Mouse (Mus musculus): ENCODE measurements at regions not wholly inside any gene's neighbourhood (a gene's known extent, or its start where the extent isn't known, plus 50 kb on each side); places are given as distances from the start of the nearest gene placed in this dataset.
"Not testable (repeated sequence)": the region's sequence is repeated elsewhere in the genome, so short reads cannot be mapped to it uniquely, and the experiment has no call there.

- no peak for DNase-seq (ENCODE audit: low spot score in 2 of 2)
Observed at GRCm38 (mm10) chr9:85920745-85921614, 78.8 kb downstream of the Tpbg start.

GRCm38 (mm10) chr9:85925259-85925658 lies 83.1 kb downstream of the Tpbg start:
- DNase-seq (ENCODE audit: low spot score in 2 of 2), result no peak

DNA sequence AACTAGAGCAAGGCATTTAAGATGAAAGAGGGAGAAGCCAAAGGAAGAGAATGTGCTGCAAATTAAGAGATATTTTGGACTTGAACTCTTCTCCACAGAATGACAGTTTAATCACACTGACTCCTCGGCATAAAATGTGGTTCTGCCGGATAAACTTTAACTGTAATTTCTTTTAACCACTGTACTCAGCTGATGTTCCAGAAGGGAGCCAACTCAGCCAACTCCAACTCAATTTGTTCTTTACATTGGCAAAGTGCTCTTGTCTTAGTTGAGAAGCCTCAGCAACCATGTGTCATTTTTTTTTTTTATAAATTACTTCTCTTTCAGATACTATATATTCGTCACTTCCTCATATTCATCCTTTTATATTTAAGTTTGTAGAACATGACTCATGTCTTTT lies 90.0 kb downstream of the Tpbg start:
- no peak for DNase-seq (ENCODE audit: low spot score in 2 of 2)

DNA sequence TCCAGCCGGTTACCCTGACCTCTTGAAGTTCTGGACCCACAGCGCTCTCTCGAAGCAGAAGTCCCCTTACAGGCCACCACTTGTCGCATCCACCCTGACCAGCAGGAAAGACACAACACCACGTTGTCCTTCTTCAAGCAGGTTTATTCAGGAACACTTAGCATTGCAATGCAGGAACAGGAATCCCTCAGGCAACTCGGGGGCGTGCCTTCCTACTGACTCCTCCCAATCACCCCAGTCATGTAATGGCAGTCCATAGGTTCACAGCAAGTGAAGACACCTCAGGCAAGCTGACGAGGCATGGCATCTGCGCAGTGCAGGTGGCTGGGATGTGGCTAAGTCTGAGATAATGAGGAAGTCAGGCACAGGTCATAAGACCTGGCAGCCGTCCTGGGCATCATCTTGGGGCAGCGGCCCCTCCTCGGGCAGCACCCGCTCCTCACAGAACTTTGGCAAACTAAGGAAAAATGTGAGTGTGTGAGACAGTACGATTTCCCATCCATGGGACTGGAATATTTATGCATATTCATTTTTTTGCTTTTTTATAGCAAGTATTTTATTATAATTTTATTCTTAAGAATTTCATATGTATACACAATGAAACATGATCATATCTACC lies 101.0 kb downstream of the Tpbg start:
- DNase-seq (ENCODE audit: low spot score in 2 of 2), result not testable (repeated sequence)

GRCm38 (mm10) chr9:85948495-85949137 lies 106.4 kb downstream of the Tpbg start:
- DNase-seq (ENCODE audit: low spot score in 2 of 2), result no peak

DNA sequence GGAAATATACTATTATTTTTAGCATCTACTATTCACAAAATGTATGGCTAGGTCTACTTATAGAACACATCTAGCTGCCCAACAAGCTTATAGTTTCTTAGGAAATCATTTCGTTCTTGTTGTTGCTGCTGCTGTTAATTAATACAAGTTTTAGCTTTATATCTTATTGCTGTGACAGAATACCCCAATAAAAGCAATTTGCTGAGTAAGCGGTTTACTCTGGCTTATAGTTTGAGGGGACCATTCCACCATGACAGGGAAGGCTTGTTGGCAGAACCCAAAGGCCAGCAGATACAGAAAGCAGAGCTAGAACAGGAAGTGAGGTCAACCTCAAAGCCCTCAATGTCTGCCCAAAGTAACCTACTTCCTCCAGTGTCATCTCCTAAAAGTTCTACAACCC lies 109.6 kb downstream of the Tpbg start:
- DNase-seq (ENCODE audit: low spot score in 2 of 2), result no peak

GRCm38 (mm10) chr9:85970076-85970475 lies 127.9 kb downstream of the Tpbg start:
- no peak for DNase-seq (ENCODE audit: low spot score in 2 of 2)

- DNase-seq (ENCODE audit: low spot score in 2 of 2), result no peak
Observed at GRCm38 (mm10) chr9:85981428-85981827, 139.2 kb downstream of the Tpbg start.

- not testable (repeated sequence) for DNase-seq (ENCODE audit: low spot score in 2 of 2)
Observed at GRCm38 (mm10) chr9:85983516-85983915, 141.3 kb downstream of the Tpbg start.

DNA sequence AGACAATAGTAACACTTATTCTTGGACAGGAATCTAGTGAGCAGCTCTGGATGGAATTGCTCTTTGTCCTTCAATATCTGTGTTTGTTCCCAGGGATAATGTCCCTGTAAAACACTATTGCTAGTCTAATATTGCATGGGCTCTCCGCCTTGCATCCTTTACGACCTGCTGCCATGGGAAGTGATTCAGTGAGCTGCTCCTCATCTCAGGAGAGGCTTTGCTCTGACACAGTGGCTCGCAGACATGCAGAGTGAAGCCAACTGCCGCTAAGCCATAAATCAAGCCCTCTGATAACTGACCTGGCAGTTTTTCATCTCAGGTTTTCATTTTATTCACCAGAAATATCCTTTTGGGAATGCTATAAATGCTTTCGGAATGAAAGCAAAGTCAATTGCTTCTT lies 143.5 kb downstream of the Tpbg start:
- DNase-seq (ENCODE audit: low spot score in 2 of 2), result no peak

- DNase-seq (ENCODE audit: low spot score in 2 of 2), result no peak
Observed at GRCm38 (mm10) chr9:85986142-85986541, 144.0 kb downstream of the Tpbg start.

- no peak for DNase-seq (ENCODE audit: low spot score in 2 of 2)
Observed at GRCm38 (mm10) chr9:86002996-86003395, 160.8 kb downstream of the Tpbg start.

DNA sequence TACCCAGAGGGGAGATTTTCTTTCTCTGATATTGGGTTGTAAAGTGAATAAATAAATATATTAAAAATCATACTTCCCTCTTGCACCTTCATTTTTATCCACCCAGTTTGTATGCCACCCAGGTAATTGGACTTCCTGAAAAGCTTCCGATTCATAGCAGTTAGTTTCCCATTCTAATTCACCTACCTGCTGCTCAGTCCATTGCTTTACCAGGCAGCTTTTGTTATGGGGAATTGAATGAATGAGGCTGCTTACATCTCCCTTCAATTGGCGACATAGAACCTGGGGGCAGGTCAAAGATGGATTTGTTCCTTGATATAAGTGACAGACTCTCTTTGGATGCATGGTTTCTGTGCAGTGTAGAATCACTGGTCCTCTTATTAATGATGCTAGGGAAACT lies 169.5 kb downstream of the Tpbg start:
- DNase-seq (ENCODE audit: low spot score in 2 of 2), result no peak

GRCm38 (mm10) chr9:86015841-86016240 lies 173.7 kb downstream of the Tpbg start:
- DNase-seq (ENCODE audit: low spot score in 2 of 2), result no peak

- DNase-seq (ENCODE audit: low spot score in 2 of 2), result no peak
Observed at GRCm38 (mm10) chr9:86020133-86020532, 178.0 kb downstream of the Tpbg start.

DNA sequence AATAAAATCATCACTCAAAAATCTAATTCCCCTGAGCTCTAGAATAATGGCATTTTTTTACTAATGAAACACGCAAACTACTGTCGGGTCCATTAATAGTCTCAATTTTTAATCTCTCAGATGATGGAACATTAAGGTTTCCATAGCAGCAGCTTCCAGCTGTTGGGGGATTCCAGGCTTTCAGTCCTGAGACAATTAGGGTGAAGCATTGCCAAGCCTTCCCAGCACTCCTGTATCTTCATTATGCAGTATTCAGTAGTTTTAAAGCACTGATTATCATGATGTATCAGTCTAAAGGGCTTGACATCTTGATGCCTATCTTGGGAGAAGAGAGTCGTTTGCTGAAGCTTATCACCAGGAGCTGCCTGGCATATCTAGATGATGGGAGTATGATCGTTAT lies 178.6 kb downstream of the Tpbg start:
- DNase-seq (ENCODE audit: low spot score in 2 of 2), result no peak

GRCm38 (mm10) chr9:86030738-86031137 lies 188.6 kb downstream of the Tpbg start:
- DNase-seq (ENCODE audit: low spot score in 2 of 2), result peak in 1 of 2 experiments; percentile 8

DNA sequence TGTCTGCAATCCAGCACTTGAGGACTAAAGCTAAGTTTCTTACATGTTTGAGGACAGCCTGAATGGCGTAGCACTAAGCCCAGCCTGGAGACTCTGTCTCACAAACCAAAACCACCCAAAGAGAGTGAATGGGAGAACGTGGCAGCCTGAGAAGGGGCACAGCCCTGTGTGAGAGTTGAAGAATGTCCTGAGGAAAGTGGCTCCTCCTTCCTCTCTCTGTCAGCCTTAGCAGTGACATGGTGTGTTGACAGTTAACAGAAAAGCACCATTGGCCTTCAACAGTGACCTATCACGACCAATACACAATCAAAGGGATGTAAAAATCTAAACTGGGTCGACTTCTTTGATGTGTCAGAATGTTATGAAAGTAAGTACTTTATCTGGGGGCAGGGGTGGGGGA lies 201.9 kb downstream of the Tpbg start:
- no peak for DNase-seq (ENCODE audit: low spot score in 2 of 2)

DNA sequence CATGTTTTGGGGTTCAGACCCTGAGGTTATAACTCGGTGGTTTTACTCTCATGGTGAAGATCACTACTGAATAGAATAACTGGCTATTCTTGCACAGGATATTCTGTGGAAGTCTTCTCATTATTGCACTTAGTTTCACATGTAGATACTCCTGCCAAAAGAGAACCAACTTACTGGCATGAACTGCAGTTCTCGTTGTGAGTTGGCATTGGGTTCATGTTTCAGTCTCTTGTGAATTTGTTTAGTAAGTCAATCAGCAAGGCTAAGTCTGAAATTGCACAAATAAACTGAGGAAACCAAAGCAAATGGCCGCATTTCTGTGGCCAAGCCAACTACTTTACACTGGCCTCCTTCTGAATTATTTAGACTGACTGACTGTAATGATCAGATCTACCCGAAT lies 215.9 kb downstream of the Tpbg start:
- no peak for DNase-seq (ENCODE audit: low spot score in 2 of 2)

DNA sequence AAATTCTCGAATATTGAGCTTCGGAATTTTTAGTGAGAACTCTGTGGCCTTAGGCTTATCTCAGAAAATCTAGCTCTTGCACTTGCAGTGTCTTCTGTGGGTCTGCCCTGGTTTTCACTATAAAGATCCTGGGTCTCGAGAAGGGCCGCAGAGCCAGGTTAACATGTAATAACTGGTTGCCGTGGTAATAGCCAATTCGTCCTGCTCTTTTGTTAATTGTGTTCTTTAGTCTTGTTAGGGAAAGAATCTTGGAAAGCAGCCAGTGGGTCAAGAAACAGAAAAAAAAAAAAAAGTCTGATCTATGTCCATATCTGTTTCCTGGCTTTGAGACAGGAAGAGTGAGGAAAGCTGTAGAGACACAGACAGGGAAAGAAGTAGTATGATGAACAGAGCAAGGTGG lies 217.9 kb downstream of the Tpbg start:
- DNase-seq (ENCODE audit: low spot score in 2 of 2), result no peak

DNA sequence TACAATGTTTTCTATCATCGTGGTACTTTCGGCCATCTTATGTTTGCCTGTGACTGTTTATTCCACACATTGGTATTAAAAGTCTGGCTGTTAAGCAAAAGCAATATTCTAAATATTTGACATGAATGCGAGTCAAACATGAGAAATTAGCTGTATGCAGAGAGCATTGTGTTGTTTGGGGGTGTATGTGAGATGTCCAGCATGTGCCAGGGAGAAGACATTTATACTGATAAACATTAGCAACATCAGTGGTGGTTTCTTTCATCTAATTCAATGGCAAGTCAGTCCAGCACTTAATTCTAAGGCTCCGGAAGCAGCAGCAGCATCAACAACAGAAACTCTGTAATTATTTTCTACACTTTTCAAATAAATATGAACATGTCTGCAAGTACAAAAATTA lies 219.1 kb downstream of the Tpbg start:
- DNase-seq (ENCODE audit: low spot score in 2 of 2), result no peak

GRCm38 (mm10) chr9:86079275-86079674 lies 237.1 kb downstream of the Tpbg start:
- DNase-seq (ENCODE audit: low spot score in 2 of 2), result no peak

DNA sequence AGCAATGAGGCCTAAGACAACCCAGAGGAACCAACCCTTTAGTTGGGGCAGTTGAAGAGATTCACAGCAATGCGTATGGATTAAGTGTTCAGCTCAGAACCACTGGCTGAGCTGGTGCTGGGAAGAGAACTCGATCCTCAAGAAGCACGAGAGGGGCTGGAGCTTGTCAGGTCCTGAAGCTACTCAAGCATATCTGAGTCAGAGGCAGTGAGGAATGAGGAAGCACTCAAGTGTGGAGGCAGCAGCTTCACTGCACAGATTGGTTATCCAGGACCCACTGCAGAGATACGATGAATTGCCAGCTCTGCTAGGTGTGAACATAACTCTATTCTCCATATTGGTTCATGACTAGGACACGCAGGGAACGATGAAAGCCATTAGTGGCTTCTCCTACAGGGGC lies 239.7 kb downstream of the Tpbg start:
- DNase-seq (ENCODE audit: low spot score in 2 of 2), result no peak
